Comparison of ENCODE assay signal across 14 mouse cellular contexts in the genomic region with DNA sequence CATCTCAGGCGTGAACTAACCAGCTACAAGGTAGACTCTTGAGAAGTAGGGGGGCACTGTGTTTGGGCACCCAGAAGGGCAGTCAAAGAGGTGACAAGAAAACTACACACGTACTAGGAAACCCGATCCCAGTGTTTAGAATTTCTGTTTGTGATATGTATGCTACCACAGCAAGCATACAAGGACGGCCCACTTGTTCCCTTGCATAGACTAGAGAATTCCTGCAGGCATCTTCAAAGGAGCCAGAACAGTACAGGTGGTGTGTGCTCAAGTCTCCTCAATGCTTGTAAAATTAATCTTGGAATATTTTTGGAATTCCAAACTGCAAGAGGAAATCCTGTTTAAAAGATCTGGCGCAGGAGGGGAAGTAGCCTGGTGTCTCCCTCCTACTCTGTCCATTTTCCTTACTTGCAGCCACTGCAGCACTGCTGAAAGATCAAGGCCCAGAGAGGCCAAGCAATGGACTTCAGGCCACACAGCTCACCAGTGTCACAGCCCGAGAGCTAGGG.
DNase-seq lines count a peak whose midpoint lies in the region; ATAC-seq and TF ChIP-seq lines count a peak whose summit lies in the region.
"Had no signal": no experiment of that assay in that cellular context is flagged by ENCODE, and none has a peak within 500 bp of the region (broad histone marks: within the 10 kb centered on the region; RNA-seq: fewer than 3 reads in every experiment).

No protein-coding gene starts in this region.

- no peak for DNase-seq in heart, embryonic 10.5 days (ENCODE audit: low spot score)
- DNase-seq in heart, postnatal 25 days (ENCODE audit: low spot score) = no peak
- DNase-seq in liver, adult 2 months (ENCODE audit: extremely low read depth, low read depth, low spot score) = no peak
- no peak for DNase-seq in liver
- no peak for DNase-seq in cerebellum, postnatal 25 days
- DNase-seq in left cerebral cortex, adult 8-10 months (ENCODE audit: low spot score in 2 of 2) = no peak
- DNase-seq: cerebellum, postnatal 14 days; forebrain, postnatal 0 days; layer of hippocampus, postnatal 36 days; right cerebral cortex, postnatal 4 days had no signal

- H3K79me2 ChIP-seq in liver, adult 2 months (ENCODE audit: control insufficient read depth, insufficient read depth, low read length) = no peaks in the 10 kb centered on the region

- H3K9ac ChIP-seq in liver, adult 2 months (ENCODE audit: low read depth, low read length) = no peak overlapping the region
- no peak overlapping the region for H3K9ac ChIP-seq in heart, embryonic 15.5 days
- H3K9ac ChIP-seq: forebrain, postnatal 0 days; hindbrain, embryonic 13.5 days had no signal

- H3K27me3 ChIP-seq in heart, embryonic 10.5 days (ENCODE audit: insufficient read depth, poor library complexity, severe bottlenecking) = no peaks in the 10 kb centered on the region
- no peaks in the 10 kb centered on the region for H3K27me3 ChIP-seq in liver, adult 2 months (ENCODE audit: control insufficient read depth, insufficient read depth, low read length)
- no peaks in the 10 kb centered on the region for H3K27me3 ChIP-seq in heart, embryonic 15.5 days
- H3K27me3 ChIP-seq in megakaryocyte, embryonic 14.5 days (replicated peaks) = peaks cover 11% of the 10 kb centered on the region
- H3K27me3 ChIP-seq: hindbrain, embryonic 13.5 days had no signal

- H3K4me2 ChIP-seq in heart, embryonic 15.5 days = peak overlapping the region; percentile 38
- H3K4me2 ChIP-seq: hindbrain, embryonic 13.5 days had no signal

- TF ChIP-seq CTCF in liver, adult 2 months (IDR thresholded peaks at IDR 0.05; ENCODE audit: low read depth, low read length) = no peak

- H3K27ac ChIP-seq in heart, embryonic 10.5 days = peak overlapping the region; percentile 83
- H3K27ac ChIP-seq in liver, adult 2 months (replicated peaks; ENCODE audit: insufficient read depth, low read depth, low read length) = peak overlapping the region; percentile 69
- peak overlapping the region; percentile 73 for H3K27ac ChIP-seq in heart, embryonic 15.5 days
- H3K27ac ChIP-seq: hindbrain, embryonic 13.5 days; midbrain, embryonic 10.5 days had no signal

- no peak for TF ChIP-seq POLR2A in liver, adult 2 months (IDR thresholded peaks at IDR 0.05; ENCODE audit: extremely low read depth, insufficient read depth, low read length)

- H3K36me3 ChIP-seq in heart, embryonic 10.5 days = no peaks in the 10 kb centered on the region
- H3K36me3 ChIP-seq in liver, adult 2 months (ENCODE audit: control insufficient read depth, insufficient read depth, low read length) = no peaks in the 10 kb centered on the region
- H3K36me3 ChIP-seq in heart, embryonic 15.5 days = no peaks in the 10 kb centered on the region
- H3K36me3 ChIP-seq in megakaryocyte, embryonic 14.5 days (replicated peaks; ENCODE audit: low read length) = peaks cover 5% of the 10 kb centered on the region
- H3K36me3 ChIP-seq: hindbrain, embryonic 13.5 days; midbrain, embryonic 10.5 days had no signal

- intact Hi-C loops in heart, postnatal 25 days (cut with DNase I) = loop anchor here (1.0 to 5.0 kb wide), 5 partner anchors 22 to 428 kb away; no protein-coding TSS in a partner anchor

- peak; percentile 12; the same call in 1 of the 2 replicates for ATAC-seq in heart, embryonic 15.5 days (replicated peaks; ENCODE audit: insufficient number of reproducible peaks, insufficient read depth, low FRiP score, low read depth)
- ATAC-seq: forebrain, postnatal 0 days had no signal

- no peaks in the 10 kb centered on the region for H3K9me3 ChIP-seq in heart, embryonic 10.5 days
- no peaks in the 10 kb centered on the region for H3K9me3 ChIP-seq in heart, embryonic 15.5 days (replicated peaks)
- H3K9me3 ChIP-seq in megakaryocyte, embryonic 14.5 days = peaks cover 18% of the 10 kb centered on the region
- H3K9me3 ChIP-seq: hindbrain, embryonic 13.5 days; midbrain, embryonic 10.5 days had no signal

- 48% methylated on average over 6 of the region's 6 CpGs for WGBS in heart, embryonic 10.5 days
- WGBS in liver, adult 2 months = 72% methylated on average over 6 of the region's 6 CpGs
- 43% methylated on average over 6 of the region's 6 CpGs for WGBS in heart, embryonic 15.5 days

- H3K4me1 ChIP-seq in heart, embryonic 10.5 days = peaks cover 34% of the 10 kb centered on the region
- H3K4me1 ChIP-seq in liver, adult 2 months (ENCODE audit: control insufficient read depth, insufficient read depth, low read length) = peaks cover 3% of the 10 kb centered on the region; the same call in 1 of the 2 replicates
- peaks cover 29% of the 10 kb centered on the region for H3K4me1 ChIP-seq in heart, embryonic 15.5 days (replicated peaks)
- peaks cover 55% of the 10 kb centered on the region for H3K4me1 ChIP-seq in megakaryocyte, embryonic 14.5 days

- peak overlapping the region; percentile 24; the same call in 1 of the 2 replicates for H3K4me3 ChIP-seq in heart, embryonic 10.5 days
- no peak overlapping the region for H3K4me3 ChIP-seq in liver, adult 2 months (ENCODE audit: insufficient read depth, low read depth, low read length)
- H3K4me3 ChIP-seq in heart, embryonic 15.5 days = no peak overlapping the region
- peak overlapping the region; percentile 40 for H3K4me3 ChIP-seq in megakaryocyte, embryonic 14.5 days (replicated peaks)
- H3K4me3 ChIP-seq: hindbrain, embryonic 13.5 days; midbrain, embryonic 10.5 days had no signal

Comparison
In these comparisons a context has a peak if more than half of its experiments do, and no peak if none do; other contexts are left out.
1. H3K4me3 ChIP-seq: peak in heart, embryonic 10.5 days (single experiment) and megakaryocyte, embryonic 14.5 days (single experiment); none in liver, adult 2 months (single experiment) and heart, embryonic 15.5 days (single experiment).
2. Peak in every context shown above with its lines, with median percentiles within 50 percentile points of each other: H3K27ac ChIP-seq.